Mouse (Mus musculus): ENCODE measurements at regions not wholly inside any gene's neighbourhood (a gene's known extent, or its start where the extent isn't known, plus 50 kb on each side); places are given as distances from the start of the nearest gene placed in this dataset.
"Not testable (repeated sequence)": the region's sequence is repeated elsewhere in the genome, so short reads cannot be mapped to it uniquely, and the experiment has no call there.

DNA sequence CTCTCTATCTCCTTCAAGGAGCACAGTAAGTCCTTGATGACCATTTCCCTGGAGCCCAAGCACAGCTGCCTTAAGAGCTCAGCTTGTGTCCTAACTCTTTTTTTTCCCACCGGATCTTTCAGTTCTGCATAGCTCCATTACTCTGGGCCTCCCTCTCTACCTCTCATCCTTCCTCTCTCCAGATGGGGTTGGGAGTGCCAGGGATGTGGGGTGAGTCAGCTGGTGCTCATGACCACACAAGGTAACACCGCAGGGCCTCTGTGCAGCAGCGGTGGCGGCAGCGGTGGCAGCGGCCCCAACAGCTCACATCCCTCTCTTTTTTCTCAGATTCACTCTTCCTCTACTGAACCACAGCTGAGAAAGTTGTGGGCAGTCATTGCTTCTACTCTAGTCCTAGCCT, 126.6 kb upstream of the Klf4 start:
- no peak for DNase-seq

DNA sequence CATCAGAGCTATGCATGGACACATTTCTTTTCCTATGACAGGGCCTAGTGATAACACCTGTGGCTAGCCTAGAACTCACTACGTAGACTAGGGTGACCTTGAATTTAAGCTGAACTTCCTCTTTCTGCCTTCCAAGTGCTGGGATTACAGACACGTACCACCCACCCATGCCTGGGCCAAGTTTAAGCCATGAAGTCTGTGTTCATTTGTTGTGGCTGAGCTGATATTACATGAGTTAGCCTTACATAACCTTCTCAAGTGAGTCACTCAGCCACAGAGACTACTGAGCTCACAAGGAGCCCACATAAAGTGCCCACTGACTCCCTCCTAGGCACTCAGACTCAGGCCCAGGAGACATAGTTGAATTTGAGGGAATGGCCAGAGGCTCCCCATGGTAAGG, 123.1 kb upstream of the Klf4 start:
- DNase-seq = no peak

DNA sequence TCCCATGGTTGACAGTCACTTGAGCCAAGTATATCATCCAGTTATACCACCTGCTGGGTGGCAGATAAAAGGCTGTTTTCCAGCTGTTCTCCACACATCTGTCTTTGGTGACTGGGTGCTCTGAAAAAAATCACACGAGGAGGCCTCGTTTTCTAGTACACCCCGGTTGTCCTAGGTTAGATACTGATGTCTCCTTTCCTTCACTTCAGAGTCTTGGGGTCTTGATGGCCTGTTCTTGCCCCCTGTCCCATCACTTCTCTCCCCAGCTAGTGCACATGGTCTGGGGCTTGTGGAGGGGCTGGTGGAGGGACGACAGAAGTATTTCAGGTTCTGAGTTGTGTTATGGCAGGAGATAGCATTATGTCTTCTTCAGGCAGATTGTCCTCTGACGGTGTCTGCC, 120.4 kb upstream of the Klf4 start:
- no peak for DNase-seq

DNA sequence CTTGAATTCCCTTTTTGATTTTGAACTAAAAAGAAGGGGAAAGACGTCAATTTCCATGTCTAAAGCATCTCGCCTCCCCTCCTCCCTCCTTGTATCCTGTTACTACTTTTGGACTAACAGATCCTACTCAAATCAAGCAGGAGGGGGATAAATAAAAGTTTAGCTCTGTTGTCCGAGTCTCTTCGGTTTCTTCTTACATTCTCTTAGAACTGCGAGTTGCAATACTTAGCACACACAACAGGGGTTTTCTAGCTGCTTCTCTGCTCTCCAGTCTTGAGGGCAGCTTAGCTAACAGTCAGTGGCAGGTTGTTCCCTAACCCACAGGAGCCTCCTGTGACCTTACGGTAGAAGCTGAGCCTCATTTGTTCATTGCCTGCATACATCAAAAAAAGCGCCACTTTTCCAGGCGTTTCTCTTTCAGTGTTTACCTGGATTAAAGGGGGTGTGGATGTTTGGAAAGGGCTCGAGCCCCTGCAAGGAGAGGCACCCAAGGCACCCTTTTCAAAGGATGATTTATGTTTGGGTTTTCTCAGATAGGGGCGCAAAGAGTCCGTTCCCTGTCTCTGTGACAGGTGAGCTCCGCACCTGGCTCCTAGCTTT, 119.6 kb upstream of the Klf4 start:
- peak in 1 of 2 experiments; percentile 21 for DNase-seq

DNA sequence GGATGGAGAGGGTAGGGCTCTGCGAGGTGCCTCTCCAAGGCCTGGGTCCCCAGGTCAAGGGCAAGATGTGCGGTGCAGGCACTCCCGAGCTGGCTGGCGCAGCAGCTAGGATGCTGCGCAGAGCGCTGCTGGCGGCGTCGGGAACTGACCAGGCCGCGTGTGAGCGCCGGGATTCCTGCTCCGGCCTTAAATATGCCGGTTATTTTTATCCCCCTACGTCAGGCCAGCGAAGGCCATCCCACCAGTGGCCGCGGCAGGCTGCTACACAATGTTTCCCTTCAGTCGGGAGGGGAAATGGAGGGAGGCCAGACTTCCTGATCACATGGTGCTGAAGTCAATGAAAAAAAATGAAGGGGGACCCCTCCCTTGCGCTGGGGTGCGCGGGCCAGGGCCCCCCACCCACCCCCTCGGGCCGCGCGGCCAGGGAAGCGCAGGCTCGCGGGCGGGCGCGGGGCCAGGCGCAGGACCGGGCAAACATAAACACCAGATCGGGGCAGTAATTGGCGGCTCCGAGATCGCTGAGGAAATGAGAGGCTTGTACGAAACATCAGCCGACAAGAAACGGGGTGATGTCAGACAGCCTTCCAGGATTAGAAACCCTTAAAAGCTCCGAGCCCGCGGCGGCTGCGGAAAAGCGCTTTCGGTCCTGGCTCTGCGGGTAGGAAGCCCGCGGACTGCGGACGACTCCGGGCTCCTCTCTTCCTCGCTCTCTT, 118.9 kb upstream of the Klf4 start:
- DNase-seq = peak; percentile 79 to 80

DNA sequence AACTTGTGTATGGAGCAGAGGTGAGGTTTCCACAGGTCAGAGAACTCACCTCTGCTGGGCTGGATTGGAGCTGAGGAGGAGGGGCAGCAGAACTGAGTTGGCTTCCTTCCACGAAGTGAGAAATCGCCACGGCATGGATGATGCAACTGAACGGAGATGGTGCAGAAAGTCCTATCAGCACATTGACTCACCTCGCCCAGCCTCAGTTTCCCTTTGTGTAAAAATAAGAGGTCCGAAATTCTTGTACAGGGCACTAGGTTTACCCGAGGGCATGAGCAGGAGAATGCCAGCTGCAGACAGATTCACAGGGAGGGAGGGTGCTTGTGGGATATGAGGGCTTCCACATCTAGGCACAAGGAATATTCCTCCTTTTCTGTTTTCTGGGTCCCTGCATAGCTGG, 117.9 kb upstream of the Klf4 start:
- no peak for DNase-seq

DNA sequence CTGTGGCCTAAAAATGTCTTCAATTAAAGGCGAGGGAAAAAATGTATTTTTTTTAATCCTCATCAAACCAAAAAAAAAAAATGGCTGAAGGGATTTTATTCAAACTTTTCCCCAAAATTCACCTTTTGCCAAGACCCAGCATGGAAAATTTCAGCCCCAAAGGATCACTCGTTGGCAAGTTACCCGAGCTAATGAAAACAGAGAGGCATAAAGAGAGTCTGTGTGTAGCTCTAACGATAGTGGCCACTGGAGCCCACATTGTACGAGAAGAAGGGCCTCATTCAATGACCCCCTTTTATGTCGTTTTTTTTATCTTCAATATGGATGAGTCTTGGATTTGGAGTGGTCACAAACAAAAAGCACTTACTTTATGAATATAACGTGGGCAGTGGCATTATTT, 116.1 kb upstream of the Klf4 start:
- no peak for DNase-seq

DNA sequence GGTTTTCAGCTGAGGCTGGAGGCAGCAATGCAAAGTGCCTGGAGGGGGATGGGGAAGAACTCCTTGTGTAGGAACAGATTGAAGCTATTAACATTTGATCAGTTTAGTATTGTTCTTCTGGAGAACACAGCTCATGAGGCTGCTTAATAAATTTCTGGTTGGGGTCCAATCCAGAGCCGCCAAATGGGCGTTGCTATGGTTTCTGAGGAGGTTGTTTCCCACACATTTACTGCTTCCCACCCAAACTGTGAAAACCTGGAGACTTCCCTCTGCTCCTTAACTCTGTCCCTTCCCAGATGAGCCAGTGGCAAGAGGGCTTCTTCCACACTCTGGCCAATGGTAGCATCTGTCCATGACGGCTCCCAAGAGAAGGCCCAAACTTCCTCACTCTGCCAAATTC, 113.2 kb upstream of the Klf4 start:
- DNase-seq = no peak

DNA sequence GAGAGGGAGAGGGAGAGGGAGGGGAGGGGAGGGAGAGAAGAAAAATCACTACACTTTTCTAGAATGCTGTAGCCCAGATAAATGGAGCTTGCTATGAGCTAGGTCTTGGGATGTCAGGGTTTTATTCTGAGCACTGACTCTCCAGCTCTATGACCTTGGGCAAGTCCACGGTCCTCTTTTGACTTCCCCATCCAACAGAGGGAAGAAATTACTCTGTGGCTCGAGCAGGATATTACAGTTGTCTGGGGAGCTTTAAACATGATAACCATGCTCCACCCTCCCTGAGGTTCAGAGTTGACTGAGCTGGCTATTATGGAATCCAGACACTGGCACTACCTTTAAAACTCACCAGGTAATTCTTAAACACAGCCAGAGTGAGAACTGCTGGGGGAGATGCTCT, 112.6 kb upstream of the Klf4 start:
- no peak for DNase-seq

DNA sequence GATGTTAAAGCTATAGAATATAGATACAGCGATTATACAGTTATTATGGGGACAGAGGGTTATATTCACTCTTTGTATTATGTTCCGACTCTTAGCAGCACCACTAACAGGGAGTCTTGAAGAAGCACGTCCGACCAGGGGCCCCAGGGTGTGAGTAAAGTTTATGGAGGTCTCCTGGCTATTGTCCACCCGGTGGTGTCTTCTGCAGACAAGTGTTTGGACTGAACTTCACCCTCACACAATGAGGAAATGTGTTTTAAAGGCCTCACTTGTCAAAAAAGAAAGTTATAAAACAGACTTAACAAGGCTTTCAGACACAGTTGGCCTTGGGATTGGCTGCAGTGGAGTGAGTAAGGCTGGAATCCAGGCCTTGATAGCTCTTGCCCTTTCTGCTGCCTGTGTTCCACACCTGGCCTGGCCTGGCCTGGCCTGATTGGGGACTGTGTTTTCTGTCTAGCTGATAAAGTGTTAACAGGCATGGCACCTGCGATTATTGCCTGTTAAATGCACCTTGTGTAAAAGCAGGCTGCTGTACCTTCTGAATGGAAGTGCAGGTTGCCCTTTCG, 102.8 kb upstream of the Klf4 start:
- DNase-seq = no peak

DNA sequence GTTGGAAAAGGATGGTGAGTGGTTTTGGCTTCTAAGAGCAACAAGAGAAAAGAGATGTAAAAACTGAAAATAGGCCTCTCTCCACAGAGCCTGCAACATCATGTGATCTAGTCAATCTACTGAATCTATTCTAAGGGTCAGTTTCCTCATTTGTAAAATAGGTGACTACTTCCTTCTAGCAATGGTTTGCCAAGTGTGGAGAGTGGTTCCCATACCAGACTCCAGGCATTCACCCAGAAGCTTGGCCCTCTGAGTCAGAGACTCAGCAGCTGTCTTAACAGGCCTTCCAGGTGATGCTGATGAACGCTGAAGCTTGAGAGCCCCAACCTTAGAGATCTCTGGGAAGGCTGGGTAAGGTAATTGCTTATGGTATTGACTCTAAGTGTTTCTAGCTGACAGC, 98.9 kb upstream of the Klf4 start:
- no peak for DNase-seq

DNA sequence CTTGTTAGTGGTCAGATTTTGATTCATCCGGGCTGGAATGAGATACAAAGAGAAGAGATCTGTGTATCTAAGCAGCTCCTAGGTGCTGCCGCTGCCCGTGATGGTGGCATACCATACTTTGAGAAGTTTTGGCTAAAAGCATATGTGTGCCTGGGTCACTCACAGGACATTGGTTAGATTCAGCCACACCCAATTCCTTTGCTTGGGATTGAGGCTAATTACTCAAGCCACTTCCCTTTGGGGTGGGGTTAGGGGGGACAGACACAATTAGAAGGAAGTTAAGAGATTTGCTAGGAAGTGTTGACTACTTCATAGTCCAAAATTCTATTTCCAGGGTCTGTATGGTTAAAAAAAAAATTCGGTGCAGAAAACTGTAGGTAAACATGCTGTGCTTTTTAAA, 97.9 kb upstream of the Klf4 start:
- DNase-seq = not testable (repeated sequence)

DNA sequence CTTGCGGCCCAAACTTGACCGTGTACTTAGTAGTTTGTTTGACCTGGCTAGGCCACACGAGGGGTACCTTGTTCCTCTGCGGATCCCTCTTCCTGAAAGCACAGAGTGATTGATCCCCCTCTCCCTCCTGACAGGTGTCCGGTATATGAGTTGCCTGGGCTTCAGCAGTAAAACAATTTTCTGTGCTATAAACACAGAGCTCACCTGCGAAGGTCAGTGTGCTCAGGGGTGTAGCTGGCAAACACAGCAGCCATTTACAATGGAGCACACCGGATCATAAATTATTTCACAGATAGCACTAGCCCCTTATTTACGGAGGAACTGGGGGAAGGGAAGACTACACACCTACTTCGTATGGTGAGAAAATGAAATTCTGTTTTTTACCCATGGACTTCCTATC, 92.5 kb upstream of the Klf4 start:
- DNase-seq = no peak

DNA sequence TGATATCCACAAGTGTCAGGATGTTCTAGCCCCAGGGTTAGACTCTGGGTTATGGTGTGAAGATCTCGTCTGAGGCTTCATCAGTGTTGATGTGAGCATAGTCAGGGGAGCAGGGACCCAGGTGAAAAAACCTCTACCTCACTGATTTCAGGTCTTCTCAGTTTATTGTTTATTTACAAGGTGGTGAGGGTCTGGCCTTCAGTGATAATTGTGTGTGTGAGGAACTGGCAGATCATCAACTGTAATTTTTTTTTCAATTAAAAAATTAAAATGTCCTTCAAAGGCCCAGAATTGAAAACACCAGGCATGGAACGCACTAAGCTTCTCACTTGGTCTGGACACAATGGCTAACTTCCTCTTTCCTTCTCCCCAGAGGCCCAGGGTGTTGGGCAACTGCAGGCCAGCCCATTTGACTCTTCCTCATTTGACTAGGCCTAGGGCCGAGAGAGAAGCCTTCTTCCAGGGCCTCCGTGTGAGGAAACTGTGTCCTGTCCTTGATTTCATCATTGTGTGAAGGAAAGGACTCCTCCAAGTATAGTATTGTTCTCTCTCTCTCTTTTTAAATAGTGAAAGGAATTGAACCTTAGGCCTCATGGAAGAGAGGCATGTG, 91.0 kb upstream of the Klf4 start:
- DNase-seq = no peak

DNA sequence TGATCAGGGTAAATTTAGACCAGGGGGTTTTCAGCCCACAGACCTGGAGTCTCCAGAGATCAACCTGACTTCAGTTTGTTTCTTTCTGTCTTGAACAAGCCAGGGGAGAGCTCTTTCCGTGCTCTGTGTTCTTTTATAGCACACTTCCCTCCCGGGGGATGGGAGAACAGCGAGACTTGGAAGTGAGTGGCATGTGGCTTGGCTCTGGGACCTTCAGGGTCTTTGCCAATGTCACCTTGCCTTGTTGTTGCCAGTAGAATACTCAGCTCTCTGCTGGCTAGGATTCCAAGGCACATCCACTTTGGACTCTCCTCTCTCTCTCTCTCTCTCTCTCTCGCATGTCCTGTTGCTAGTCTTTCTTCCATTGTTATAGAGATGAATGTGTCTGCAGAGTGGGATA, 90.4 kb upstream of the Klf4 start:
- DNase-seq = no peak

DNA sequence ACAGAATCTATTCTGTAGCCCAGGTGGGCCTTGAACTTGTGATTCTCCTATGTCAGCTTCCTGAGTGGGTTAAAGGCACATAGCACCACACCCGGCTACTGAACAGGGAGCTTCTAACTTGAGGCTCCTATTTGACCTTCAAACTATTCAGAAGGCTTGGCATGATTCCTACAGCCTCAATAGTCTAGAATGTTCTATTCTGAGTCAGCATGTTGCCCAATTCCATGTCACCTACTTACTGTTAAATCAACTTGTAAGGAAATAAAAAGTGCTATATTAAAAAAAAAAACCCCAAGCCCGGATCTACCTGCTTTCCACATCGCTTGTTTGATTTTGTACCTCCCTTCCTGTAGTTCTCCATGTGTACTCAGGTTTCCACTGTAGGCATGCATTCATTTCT, 87.6 kb upstream of the Klf4 start:
- DNase-seq = no peak

DNA sequence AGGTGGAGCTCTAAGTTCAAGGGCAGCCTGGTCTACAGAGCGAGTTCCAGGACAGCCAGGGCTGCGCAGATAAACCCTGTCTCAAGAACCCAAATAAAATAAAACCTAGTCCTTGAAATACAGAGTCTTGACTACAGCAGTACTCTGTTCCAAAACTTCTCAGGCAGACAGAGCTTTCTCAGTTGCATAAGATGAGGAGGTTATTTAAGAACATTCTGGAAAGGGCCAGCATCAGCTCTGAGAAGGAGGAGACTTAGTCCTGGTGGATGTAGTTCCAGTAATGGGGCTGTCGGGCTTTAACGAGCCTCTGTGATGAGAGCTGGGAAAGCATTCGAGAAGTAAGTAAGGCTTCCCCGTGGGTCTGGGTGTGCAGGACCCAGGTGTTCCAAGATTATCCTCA, 83.5 kb upstream of the Klf4 start:
- no peak for DNase-seq

DNA sequence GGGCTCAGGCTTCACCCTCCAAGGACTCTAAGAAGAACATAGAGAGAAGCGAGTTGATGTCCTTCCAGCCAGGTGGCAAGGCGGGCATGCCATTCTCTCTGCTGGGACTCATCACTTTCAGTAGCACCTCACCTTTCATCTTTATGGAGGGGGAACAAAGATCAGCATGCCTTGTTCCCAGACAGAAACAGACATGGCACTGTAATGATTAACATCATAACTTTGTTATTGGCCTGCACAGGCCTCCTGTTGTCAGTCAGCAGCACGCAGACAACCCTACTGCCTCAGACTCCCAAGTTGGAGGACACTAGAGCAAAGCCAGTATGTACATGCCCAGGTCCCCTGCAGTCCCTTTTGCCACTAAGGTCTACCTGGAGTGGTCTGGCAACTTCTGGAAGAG, 81.3 kb upstream of the Klf4 start:
- no peak for DNase-seq

DNA sequence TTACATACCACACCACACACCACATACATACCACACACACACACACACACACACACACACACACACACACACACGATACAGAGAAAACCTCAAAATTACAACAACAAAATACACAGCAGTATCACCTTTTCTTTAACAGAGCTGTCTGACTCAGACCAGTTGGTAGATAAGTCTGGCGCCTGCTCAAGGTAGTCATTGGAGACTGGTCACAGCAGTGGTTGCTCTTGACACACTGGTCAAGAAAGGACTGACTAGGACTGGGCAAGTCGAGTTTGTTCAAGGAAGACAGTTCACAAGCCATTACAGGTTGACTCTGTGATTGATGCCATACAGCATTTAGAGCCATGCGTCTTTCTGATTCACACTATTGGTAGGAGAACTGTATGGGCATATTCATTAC, 78.7 kb upstream of the Klf4 start:
- no peak for DNase-seq

DNA sequence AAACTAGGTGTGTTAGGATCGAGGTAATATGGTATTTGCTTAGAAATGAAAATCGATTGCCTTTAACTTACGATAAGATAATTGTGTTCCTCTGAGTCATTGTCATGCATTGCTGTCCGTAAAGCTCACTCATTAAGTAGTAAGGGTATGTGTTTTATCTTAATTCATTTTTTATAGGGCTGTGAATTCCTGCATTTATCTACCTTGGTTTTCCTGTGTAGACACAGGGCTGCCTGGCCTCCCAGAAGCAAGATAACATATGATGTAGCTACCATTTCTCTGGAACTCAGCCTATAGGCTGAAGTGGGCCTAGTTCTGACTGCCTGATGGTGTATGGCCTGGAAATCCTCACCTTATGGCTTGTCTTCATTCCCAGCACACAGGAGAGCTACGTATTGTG, 76.9 kb upstream of the Klf4 start:
- no peak for DNase-seq

DNA sequence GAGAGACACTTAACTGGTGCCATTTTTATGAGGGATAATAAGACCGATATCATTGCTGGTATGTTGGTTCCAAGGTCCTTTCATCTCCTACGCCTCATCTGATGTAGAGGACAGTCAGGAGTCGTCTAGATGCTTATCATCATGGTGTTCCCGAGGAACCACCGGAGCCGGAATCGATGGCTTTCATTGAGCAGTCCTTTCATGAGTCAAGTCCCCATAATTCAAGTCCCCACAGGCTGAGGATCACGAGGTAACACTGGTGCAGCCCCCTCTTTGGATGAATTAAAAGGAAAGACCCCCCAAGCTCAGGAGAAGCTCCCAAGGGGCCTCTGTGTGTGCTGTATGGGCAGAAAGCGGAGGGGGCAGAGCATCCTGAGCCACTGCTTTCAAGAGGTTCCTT, 73.3 kb upstream of the Klf4 start:
- no peak for DNase-seq

DNA sequence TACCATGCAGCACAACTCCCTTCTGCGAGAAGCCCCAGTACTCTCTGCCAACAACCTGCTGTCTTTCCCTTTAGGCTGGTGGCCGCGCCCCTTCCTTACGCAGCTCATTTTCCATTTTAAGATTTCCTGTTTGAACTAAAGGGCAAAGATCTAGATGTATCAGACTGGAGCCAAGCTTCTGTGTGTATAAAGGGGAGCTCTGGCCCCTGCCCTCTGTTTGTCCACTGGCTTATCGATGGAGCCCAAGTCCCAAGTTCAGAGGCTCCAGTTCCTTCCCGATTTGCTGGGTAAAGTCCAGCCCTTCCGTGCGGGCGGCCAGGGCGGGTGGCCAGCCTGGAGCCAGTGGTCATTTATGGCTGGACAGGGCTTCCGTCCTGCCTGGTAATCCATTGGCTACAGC, 72.6 kb upstream of the Klf4 start:
- no peak for DNase-seq

DNA sequence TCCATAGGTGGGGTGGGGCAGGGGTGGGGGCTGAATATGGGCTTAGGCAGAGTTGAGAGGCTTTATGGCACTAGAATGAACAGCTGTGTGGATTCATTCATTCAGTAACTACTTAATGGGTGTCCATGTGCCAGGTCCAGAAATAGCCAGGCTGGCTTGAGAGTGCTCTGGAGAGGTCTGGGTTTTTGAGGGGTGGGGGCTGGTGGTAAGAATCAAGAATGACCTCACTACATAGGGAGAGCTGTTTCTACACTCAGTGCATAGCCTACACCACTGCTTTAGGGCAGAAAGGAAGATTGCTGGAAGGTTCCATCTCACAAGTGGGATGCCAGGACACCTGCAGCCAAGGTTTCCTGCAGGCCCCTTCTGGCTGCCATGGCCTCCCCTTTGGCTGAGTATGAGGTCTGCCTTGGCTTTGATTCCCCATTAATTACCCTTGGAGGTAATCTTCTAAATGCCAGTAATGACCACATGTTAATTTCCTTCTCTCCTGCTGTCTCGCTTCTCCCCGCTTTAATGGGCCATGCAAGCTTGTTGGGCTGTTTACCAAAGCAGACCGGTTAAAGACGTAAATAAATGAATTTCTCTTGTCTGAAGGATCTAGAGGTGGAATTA, 71.7 kb upstream of the Klf4 start:
- no peak for DNase-seq

DNA sequence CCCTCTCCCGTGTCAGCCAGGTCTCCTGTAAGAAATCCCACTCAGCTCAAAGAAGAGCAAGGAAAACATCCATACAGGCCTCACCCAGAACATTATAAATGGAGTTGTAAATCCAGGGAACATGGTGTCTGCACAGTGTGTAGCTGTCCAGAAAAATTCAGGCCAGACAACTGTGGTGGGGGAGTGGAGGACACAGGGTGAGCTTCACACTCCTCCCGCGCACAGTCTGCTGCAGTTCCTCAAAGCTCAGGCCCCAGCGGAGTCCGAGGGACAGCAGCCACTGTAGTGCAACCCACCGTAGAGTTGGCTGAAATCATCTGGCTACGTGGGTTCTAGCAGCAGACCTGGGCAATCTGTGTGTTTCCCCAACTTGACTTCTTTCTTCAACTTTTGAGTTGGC, 62.9 kb upstream of the Klf4 start:
- no peak for DNase-seq

All from cerebellum, postnatal 36 days (tissue).